Mouse (Mus musculus) heart, adult 2 months (tissue): ENCODE data around the gene Zfp14. TPM values are rescaled to one million over a fixed set of nuclear protein-coding genes. Genes with fewer than 3 reads are reported as not detected.
A peak's percentile ranks its signal among the peaks of the same experiment; 100 is the strongest.

Experiments used
- DNase-seq, 2 experiments: peaks; one replicate each; pipeline ENCODE4 v3.0.0; 2021
- H3K27ac ChIP-seq: fragments of 200-600 bp; 2 replicates; pipeline ENCODE4 v1.8.1; 2022
- H3K27me3 ChIP-seq: fragments of 200-500 bp; 2 replicates; pipeline ENCODE4 v1.6.1; 2012; ENCODE audit warnings: mild to moderate bottlenecking, low read length, inconsistent platforms, mixed read lengths; ENCODE audit not compliant: control insufficient read depth, insufficient read depth
- H3K36me3 ChIP-seq: fragments of 200-500 bp; 2 replicates; pipeline ENCODE4 v1.6.1; 2012; ENCODE audit warnings: low read length, inconsistent platforms; ENCODE audit not compliant: control insufficient read depth, insufficient read depth
- H3K4me1 ChIP-seq: fragments of 200-500 bp; 2 replicates; pipeline ENCODE4 v1.6.1; 2011; ENCODE audit warnings: low read length; ENCODE audit not compliant: control insufficient read depth, insufficient read depth
- H3K4me3 ChIP-seq: fragments of 200-600 bp; 2 replicates; pipeline ENCODE4 v1.8.1; 2022
- H3K79me2 ChIP-seq: fragments of 200-500 bp; replicated peaks from 2 replicates; pipeline ENCODE4 v1.6.1; 2012; ENCODE audit warnings: mild to moderate bottlenecking, inconsistent platforms, low read length, moderate library complexity, mixed read lengths; ENCODE audit not compliant: control insufficient read depth, insufficient read depth
- H3K9ac ChIP-seq: fragments of 200-500 bp; 2 replicates; pipeline ENCODE4 v1.6.1; 2012; ENCODE audit warnings: low read depth, mild to moderate bottlenecking, control low read depth, inconsistent platforms, low read length, mixed read lengths
- CTCF ChIP-seq: fragments of 200-600 bp; IDR thresholded peaks from 2 replicates; pipeline ENCODE4 v1.8.1; 2022; ENCODE audit warnings: antibody characterized with exemption, mild to moderate bottlenecking, moderate library complexity
- EP300 ChIP-seq: fragments of 200-500 bp; IDR thresholded peaks from 2 replicates; pipeline ENCODE4 v1.6.1; 2011; ENCODE audit warnings: low read depth, low read length, control low read depth; ENCODE audit not compliant: insufficient read depth
- POLR2A ChIP-seq: fragments of 200-500 bp; IDR thresholded peaks from 2 replicates; pipeline ENCODE4 v1.6.1; 2011; ENCODE audit warnings: mild to moderate bottlenecking, low read depth, low read length, control low read depth; ENCODE audit not compliant: insufficient read depth
- WGBS: fragments of 180-500 bp; shearing (Covaris S2); methylation state at CpG from one replicate; pipeline ENCODE4 v1.1.7; 2018; 5-methylcytosine and 5-hydroxymethylcytosine counted together
- intact Hi-C: fragments of 180-260 bp; cut with DNase I; formaldehyde crosslinking; loops from one replicate; pipeline ENCODE4 v1.15.1; 2025
- polyA plus RNA-seq: library from polyadenylated mRNA; depleted of rRNA; stranded (reverse); fragments of >200 nt; gene quantifications from 2 replicates; pipeline ENCODE4 v1.2.3, GENCODE M21; 2012
- total RNA-seq, 2 experiments: library from RNA; stranded (reverse); gene quantifications; 2 replicates each; pipeline ENCODE4 v1.2.3; 2021

Gene Zfp14
- total and polyA plus RNA-seq, 3 experiments = 2.5 to 3.5 (median 2.7) TPM

GRCm38 (mm10) chr7:30072146-30073028 lies 21.2 kb upstream of the Zfp14 start, which contains the start of gene Zfp82:
Gene Zfp82 (minus strand): TSS chr7:30072900.
- no peaks in the 10 kb centered on the region for H3K79me2 ChIP-seq
- WGBS = under 1% methylated on average over 50 of the region's 50 CpGs
- intact Hi-C loops = loop anchor here (2.0 kb wide), 1 partner anchor 16 kb away; no protein-coding TSS in a partner anchor
- peak within 1 kb of the TSS; percentile 91 for H3K9ac ChIP-seq
- H3K4me3 ChIP-seq = peak within 1 kb of the TSS; percentile 78
- TF ChIP-seq EP300 (no peak), POLR2A (peak; percentile 79), CTCF (no peak)
- peaks cover 2% of the 10 kb centered on the region; the same call in 1 of the 2 replicates for H3K4me1 ChIP-seq
- peak within 1 kb of the TSS; percentile 58 for H3K27ac ChIP-seq
- H3K27me3 ChIP-seq = no peaks in the 10 kb centered on the region
- no peaks in the 10 kb centered on the region for H3K36me3 ChIP-seq
- DNase-seq = peak; percentile 88 to 90

- Histone ChIP-seq H3K9ac (no peak overlapping the region), H3K27ac (no peak overlapping the region), H3K36me3 (no peaks in the 10 kb centered on the region), H3K27me3 (no peaks in the 10 kb centered on the region), H3K79me2 (no peaks in the 10 kb centered on the region), H3K4me1 (no peaks in the 10 kb centered on the region), H3K4me3 (no peak overlapping the region)
- DNase-seq = no peak
- intact Hi-C loops = no loop called here
- WGBS = 84% methylated on average over 5 of the region's 5 CpGs
- no peak for TF ChIP-seq EP300
- no peak for TF ChIP-seq POLR2A
- TF ChIP-seq CTCF = peak; percentile 47
These were observed 13.4 kb upstream of the Zfp14 start for GRCm38 (mm10) chr7:30064622-30065021.

- TF ChIP-seq EP300 (no peak), POLR2A (no peak), CTCF (peak; percentile 53)
- Histone ChIP-seq H3K27ac (no peak overlapping the region), H3K36me3 (no peaks in the 10 kb centered on the region), H3K4me3 (no peak overlapping the region), H3K27me3 (no peaks in the 10 kb centered on the region), H3K79me2 (no peaks in the 10 kb centered on the region), H3K4me1 (no peaks in the 10 kb centered on the region), H3K9ac (no peak overlapping the region)
- intact Hi-C loops = no loop called here
- WGBS = 88% methylated on average over 5 of the region's 5 CpGs
- DNase-seq = no peak
These were observed 11.3 kb upstream of the Zfp14 start for GRCm38 (mm10) chr7:30062478-30062877.

- intact Hi-C loops = no loop called here
- TF ChIP-seq POLR2A = no peak
- no peak for TF ChIP-seq CTCF
- H3K4me1 ChIP-seq = no peaks in the 10 kb centered on the region
- no peak overlapping the region for H3K4me3 ChIP-seq
- DNase-seq = no peak
- no peaks in the 10 kb centered on the region for H3K36me3 ChIP-seq
- H3K27me3 ChIP-seq = no peaks in the 10 kb centered on the region
- no peaks in the 10 kb centered on the region for H3K79me2 ChIP-seq
- no peak overlapping the region for H3K9ac ChIP-seq
- peak overlapping the region; percentile 48 for H3K27ac ChIP-seq
- 69% methylated on average over 6 of the region's 6 CpGs for WGBS
These were observed 9.2 kb upstream of the Zfp14 start for GRCm38 (mm10) chr7:30060341-30060740.

GRCm38 (mm10) chr7:30053591-30053990 lies 2.4 kb upstream of the Zfp14 start:
- no peaks in the 10 kb centered on the region for H3K36me3 ChIP-seq
- H3K27ac ChIP-seq = no peak overlapping the region
- no peak for DNase-seq
- TF ChIP-seq POLR2A (no peak), CTCF (no peak), EP300 (no peak)
- WGBS = 13% methylated on average over 3 of the region's 3 CpGs
- intact Hi-C loops = loop anchor here (5.0 kb wide), 1 partner anchor 146 kb away; the partner anchor contains the start of genes Zfp27 and Zfp383
- H3K79me2 ChIP-seq = no peaks in the 10 kb centered on the region
- H3K9ac ChIP-seq = no peak overlapping the region
- no peaks in the 10 kb centered on the region for H3K27me3 ChIP-seq
- H3K4me1 ChIP-seq = peaks cover 3% of the 10 kb centered on the region; the same call in 1 of the 2 replicates
- H3K4me3 ChIP-seq = no peak overlapping the region

- no peak overlapping the region for H3K9ac ChIP-seq
- WGBS = 76% methylated on average over 4 of the region's 4 CpGs
- DNase-seq = no peak
- TF ChIP-seq POLR2A = no peak
- TF ChIP-seq EP300 = no peak
- no peak for TF ChIP-seq CTCF
- H3K4me3 ChIP-seq = no peak overlapping the region
- no peaks in the 10 kb centered on the region for H3K36me3 ChIP-seq
- no peak overlapping the region for H3K27ac ChIP-seq
- no peaks in the 10 kb centered on the region for H3K79me2 ChIP-seq
- peaks cover 3% of the 10 kb centered on the region; the same call in 1 of the 2 replicates for H3K4me1 ChIP-seq
- H3K27me3 ChIP-seq = no peaks in the 10 kb centered on the region
- intact Hi-C loops = loop anchor here (2.0 kb wide), 1 partner anchor 95 kb away; no protein-coding TSS in a partner anchor
These were observed 3.1 kb downstream of the Zfp14 start for GRCm38 (mm10) chr7:30048126-30048525.
